Mouse (Mus musculus): ENCODE measurements around the gene Commd8.

- TF ChIP-seq CTCF (IDR thresholded peaks at IDR 0.05; ENCODE audit: low read depth) (no peak), EP300 (optimal IDR thresholded peaks at IDR 0.05) (no peak)
Measured at GRCm38 (mm10) chr5:72139619-72140018, 28.4 kb downstream of the Commd8 start.
